Mouse (Mus musculus): ENCODE results near the gene Dock4. TPM values are rescaled to one million over a fixed set of nuclear protein-coding genes. Genes with fewer than 3 reads are reported as not detected.
A peak's percentile ranks its signal among the peaks of the same experiment; 100 is the strongest.

Dock4 gene
- polyA plus RNA-seq, 1 experiment from 2014 or later, result 7.3 TPM

GRCm38 (mm10) chr12:40599952-40600351, 154.2 kb downstream of the Dock4 start:
- Histone ChIP-seq H3K4me3 (no peak overlapping the region), H3K27me3 (replicated peaks) (no peaks in the 10 kb centered on the region), H3K36me3 (no peaks in the 10 kb centered on the region), H3K27ac (ENCODE audit: poor library complexity, severe bottlenecking) (no peak overlapping the region), H3K9me3 (replicated peaks) (no peaks in the 10 kb centered on the region), H3K9ac (no peak overlapping the region), H3K4me1 (replicated peaks) (peaks cover 6% of the 10 kb centered on the region; the same call in 1 of the 2 replicates), H3K4me2 (no peak overlapping the region)
- ATAC-seq (ENCODE audit: insufficient number of reproducible peaks, low FRiP score), result no peak
- 71% methylated on average over 2 of the region's 2 CpGs for WGBS

- Histone ChIP-seq H3K27me3 (replicated peaks) (no peaks in the 10 kb centered on the region), H3K4me1 (replicated peaks) (no peaks in the 10 kb centered on the region; the same call in 1 of the 2 replicates), H3K9me3 (replicated peaks) (no peaks in the 10 kb centered on the region), H3K9ac (no peak overlapping the region), H3K27ac (ENCODE audit: poor library complexity, severe bottlenecking) (no peak overlapping the region), H3K36me3 (no peaks in the 10 kb centered on the region), H3K4me3 (no peak overlapping the region), H3K4me2 (no peak overlapping the region)
- ATAC-seq (ENCODE audit: insufficient number of reproducible peaks, low FRiP score), result no peak
- WGBS, result 71% methylated on average over 4 of the region's 4 CpGs
Measured at GRCm38 (mm10) chr12:40605565-40605964, 159.8 kb downstream of the Dock4 start.

- H3K9me3 ChIP-seq (replicated peaks), result no peaks in the 10 kb centered on the region
- H3K4me1 ChIP-seq (replicated peaks), result no peaks in the 10 kb centered on the region
- ATAC-seq (ENCODE audit: insufficient number of reproducible peaks, low FRiP score), result no peak
- H3K27me3 ChIP-seq (replicated peaks), result no peaks in the 10 kb centered on the region
- no peaks in the 10 kb centered on the region for H3K36me3 ChIP-seq
- H3K27ac ChIP-seq (ENCODE audit: poor library complexity, severe bottlenecking), result no peak overlapping the region
- no peak overlapping the region for H3K4me2 ChIP-seq
- no peak overlapping the region for H3K9ac ChIP-seq
- no peak overlapping the region for H3K4me3 ChIP-seq
Measured at GRCm38 (mm10) chr12:40622926-40623325, 177.2 kb downstream of the Dock4 start.

- Histone ChIP-seq H3K27ac (ENCODE audit: poor library complexity, severe bottlenecking) (no peak overlapping the region), H3K36me3 (no peaks in the 10 kb centered on the region), H3K4me3 (no peak overlapping the region), H3K9ac (no peak overlapping the region), H3K4me2 (no peak overlapping the region), H3K9me3 (replicated peaks) (no peaks in the 10 kb centered on the region), H3K27me3 (replicated peaks) (no peaks in the 10 kb centered on the region), H3K4me1 (replicated peaks) (no peaks in the 10 kb centered on the region)
- WGBS, result 91% methylated on average over 1 of the region's 1 CpGs
- no peak for ATAC-seq (ENCODE audit: insufficient number of reproducible peaks, low FRiP score)
Measured at GRCm38 (mm10) chr12:40626521-40626920, 180.8 kb downstream of the Dock4 start.

GRCm38 (mm10) chr12:40633242-40633641, 187.5 kb downstream of the Dock4 start:
- no peak overlapping the region for H3K4me3 ChIP-seq
- H3K9ac ChIP-seq, result no peak overlapping the region
- H3K36me3 ChIP-seq, result no peaks in the 10 kb centered on the region
- ATAC-seq (ENCODE audit: insufficient number of reproducible peaks, low FRiP score), result no peak
- H3K27me3 ChIP-seq (replicated peaks), result no peaks in the 10 kb centered on the region
- WGBS, result 83% methylated on average over 2 of the region's 2 CpGs
- no peaks in the 10 kb centered on the region for H3K9me3 ChIP-seq (replicated peaks)
- H3K4me2 ChIP-seq, result no peak overlapping the region
- H3K27ac ChIP-seq (ENCODE audit: poor library complexity, severe bottlenecking), result no peak overlapping the region
- H3K4me1 ChIP-seq (replicated peaks), result no peaks in the 10 kb centered on the region

GRCm38 (mm10) chr12:40634169-40634568, 188.4 kb downstream of the Dock4 start:
- Histone ChIP-seq H3K9ac (no peak overlapping the region), H3K9me3 (replicated peaks) (no peaks in the 10 kb centered on the region), H3K27me3 (replicated peaks) (no peaks in the 10 kb centered on the region), H3K36me3 (no peaks in the 10 kb centered on the region), H3K4me2 (no peak overlapping the region), H3K27ac (ENCODE audit: poor library complexity, severe bottlenecking) (no peak overlapping the region), H3K4me3 (no peak overlapping the region), H3K4me1 (replicated peaks) (no peaks in the 10 kb centered on the region)
- no peak for ATAC-seq (ENCODE audit: insufficient number of reproducible peaks, low FRiP score)
- 68% methylated on average over 7 of the region's 7 CpGs for WGBS

GRCm38 (mm10) chr12:40635991-40636390, 190.2 kb downstream of the Dock4 start:
- H3K9ac ChIP-seq, result no peak overlapping the region
- no peaks in the 10 kb centered on the region for H3K4me1 ChIP-seq (replicated peaks)
- H3K9me3 ChIP-seq (replicated peaks), result no peaks in the 10 kb centered on the region
- H3K4me3 ChIP-seq, result no peak overlapping the region
- ATAC-seq (ENCODE audit: insufficient number of reproducible peaks, low FRiP score), result no peak
- WGBS, result 89% methylated on average over 6 of the region's 6 CpGs
- H3K36me3 ChIP-seq, result 0 out of 2 replicates have a peak, but pooled peaks cover 7% of the 10 kb centered on the region
- no peak overlapping the region for H3K27ac ChIP-seq (ENCODE audit: poor library complexity, severe bottlenecking)
- H3K4me2 ChIP-seq, result no peak overlapping the region
- no peaks in the 10 kb centered on the region for H3K27me3 ChIP-seq (replicated peaks)

- Histone ChIP-seq H3K9me3 (replicated peaks) (no peaks in the 10 kb centered on the region), H3K27me3 (replicated peaks) (no peaks in the 10 kb centered on the region), H3K27ac (ENCODE audit: poor library complexity, severe bottlenecking) (no peak overlapping the region), H3K4me2 (no peak overlapping the region), H3K9ac (no peak overlapping the region), H3K4me1 (replicated peaks) (no peaks in the 10 kb centered on the region), H3K4me3 (no peak overlapping the region), H3K36me3 (0 out of 2 replicates have a peak, but pooled peaks cover 7% of the 10 kb centered on the region)
- ATAC-seq (ENCODE audit: insufficient number of reproducible peaks, low FRiP score), result no peak
- WGBS, result 88% methylated on average over 2 of the region's 2 CpGs
Measured at GRCm38 (mm10) chr12:40637427-40637826, 191.7 kb downstream of the Dock4 start.

GRCm38 (mm10) chr12:40645869-40646268, 200.1 kb downstream of the Dock4 start:
- Histone ChIP-seq H3K9me3 (replicated peaks) (no peaks in the 10 kb centered on the region), H3K4me3 (no peak overlapping the region), H3K4me2 (no peak overlapping the region), H3K4me1 (replicated peaks) (no peaks in the 10 kb centered on the region), H3K36me3 (no peaks in the 10 kb centered on the region), H3K27me3 (replicated peaks) (no peaks in the 10 kb centered on the region), H3K27ac (ENCODE audit: poor library complexity, severe bottlenecking) (no peak overlapping the region), H3K9ac (no peak overlapping the region)
- ATAC-seq (ENCODE audit: insufficient number of reproducible peaks, low FRiP score), result no peak
- 79% methylated on average over 6 of the region's 6 CpGs for WGBS

- Histone ChIP-seq H3K4me1 (replicated peaks) (peaks cover 12% of the 10 kb centered on the region), H3K27ac (ENCODE audit: poor library complexity, severe bottlenecking) (no peak overlapping the region), H3K36me3 (no peaks in the 10 kb centered on the region), H3K9ac (no peak overlapping the region), H3K4me3 (no peak overlapping the region), H3K4me2 (no peak overlapping the region), H3K27me3 (replicated peaks) (no peaks in the 10 kb centered on the region), H3K9me3 (replicated peaks) (no peaks in the 10 kb centered on the region)
- 0 out of 2 replicates have a peak, but pooled peaks have one; percentile 66 for ATAC-seq (ENCODE audit: insufficient number of reproducible peaks, low FRiP score)
- 58% methylated on average over 2 of the region's 2 CpGs for WGBS
Measured at GRCm38 (mm10) chr12:40654312-40654711, 208.6 kb downstream of the Dock4 start.

GRCm38 (mm10) chr12:40655861-40656260, 210.1 kb downstream of the Dock4 start:
- peaks cover 12% of the 10 kb centered on the region for H3K4me1 ChIP-seq (replicated peaks)
- no peak overlapping the region for H3K27ac ChIP-seq (ENCODE audit: poor library complexity, severe bottlenecking)
- H3K4me3 ChIP-seq, result no peak overlapping the region
- WGBS, result 91% methylated on average over 2 of the region's 2 CpGs
- H3K27me3 ChIP-seq (replicated peaks), result no peaks in the 10 kb centered on the region
- no peak for ATAC-seq (ENCODE audit: insufficient number of reproducible peaks, low FRiP score)
- no peak overlapping the region for H3K9ac ChIP-seq
- H3K9me3 ChIP-seq (replicated peaks), result no peaks in the 10 kb centered on the region
- no peaks in the 10 kb centered on the region for H3K36me3 ChIP-seq
- no peak overlapping the region for H3K4me2 ChIP-seq

GRCm38 (mm10) chr12:40656438-40656837, 210.7 kb downstream of the Dock4 start:
- H3K27ac ChIP-seq (ENCODE audit: poor library complexity, severe bottlenecking), result no peak overlapping the region
- no peak for ATAC-seq (ENCODE audit: insufficient number of reproducible peaks, low FRiP score)
- no peak overlapping the region for H3K4me2 ChIP-seq
- H3K36me3 ChIP-seq, result no peaks in the 10 kb centered on the region
- no peak overlapping the region for H3K4me3 ChIP-seq
- H3K9ac ChIP-seq, result no peak overlapping the region
- WGBS, result 57% methylated on average over 5 of the region's 5 CpGs
- peaks cover 10% of the 10 kb centered on the region for H3K4me1 ChIP-seq (replicated peaks)
- H3K9me3 ChIP-seq (replicated peaks), result no peaks in the 10 kb centered on the region
- H3K27me3 ChIP-seq (replicated peaks), result no peaks in the 10 kb centered on the region
